Mouse (Mus musculus): ENCODE measurements at regions not wholly inside any gene's neighbourhood (a gene's known extent, or its start where the extent isn't known, plus 50 kb on each side); places are given as distances from the start of the nearest gene placed in this dataset.

GRCm38 (mm10) chr1:108797053-108797801 is 1185.0 kb upstream of the Cdh7 start:
- DNase-seq: no peak

- no peak for DNase-seq
Observed at GRCm38 (mm10) chr1:108800101-108800500, 1182.1 kb upstream of the Cdh7 start.

GRCm38 (mm10) chr1:108827238-108827637 is 1155.0 kb upstream of the Cdh7 start:
- peak in 1 of 2 experiments; percentile 1 for DNase-seq
